Mouse (Mus musculus): Measurements from ENCODE around the gene Uspl1. TPM values are rescaled to one million over a fixed set of nuclear protein-coding genes. Genes with fewer than 3 reads are reported as not detected.

Uspl1 gene
- polyA plus RNA-seq, 1 experiment = 18.4 TPM

- H3ac ChIP-seq (ENCODE audit: control insufficient read depth, insufficient read length) = no peak overlapping the region
- TF ChIP-seq POLR2AphosphoS2 (IDR thresholded peaks at IDR 0.05; ENCODE audit: insufficient read length, low read depth) = no peak
- no peak for TF ChIP-seq MAX (IDR thresholded peaks at IDR 0.05; ENCODE audit: low read depth)
- no peak for TF ChIP-seq E2F4 (IDR thresholded peaks at IDR 0.05; ENCODE audit: insufficient read depth)
- no peak for TF ChIP-seq SRF (IDR thresholded peaks at IDR 0.05; ENCODE audit: control insufficient read depth, insufficient read length, low read depth)
- TF ChIP-seq MYOD1 (IDR thresholded peaks at IDR 0.05; ENCODE audit: control insufficient read depth in 1 of 3, insufficient read length in 2 of 3, low read depth in 2 of 3) = peak in 2 of 3 experiments; percentile 52 to 67
- no peak for TF ChIP-seq POLR2A (IDR thresholded peaks at IDR 0.05; ENCODE audit: insufficient read length, low read depth)
- peak in 2 of 3 experiments; percentile 55 for TF ChIP-seq MYOG (IDR thresholded peaks at IDR 0.05; ENCODE audit: control insufficient read depth in 1 of 3, insufficient read depth in 1 of 3, insufficient read length in 2 of 3, low read depth in 2 of 3)
- no peak for TF ChIP-seq CEBPB (IDR thresholded peaks at IDR 0.05; ENCODE audit: insufficient read depth, poor library complexity, severe bottlenecking)
- no peak for TF ChIP-seq REST (IDR thresholded peaks at IDR 0.05; ENCODE audit: insufficient read depth, insufficient read length)
- peak; percentile 35 for TF ChIP-seq TCF3 (IDR thresholded peaks at IDR 0.05; ENCODE audit: insufficient read length, low read depth)
- no peak for TF ChIP-seq USF1 (IDR thresholded peaks at IDR 0.05; ENCODE audit: low read depth)
- no peak for TF ChIP-seq TCF12 (IDR thresholded peaks at IDR 0.05; ENCODE audit: insufficient read depth, poor library complexity, severe bottlenecking)
- no peak overlapping the region for H3K4me3 ChIP-seq
- H3K36me3 ChIP-seq (ENCODE audit: control insufficient read depth, insufficient read depth) = no peaks in the 10 kb centered on the region
- H3K79me2 ChIP-seq (ENCODE audit: control insufficient read depth, insufficient read depth) = no peaks in the 10 kb centered on the region
- H3K4me2 ChIP-seq (ENCODE audit: low read depth) = no peak overlapping the region
- no peaks in the 10 kb centered on the region for H3K27me3 ChIP-seq (ENCODE audit: control insufficient read depth, insufficient read depth, insufficient read length)
Observed at GRCm38 (mm10) chr5:149259093-149259492, 74.9 kb downstream of the Uspl1 start.

GRCm38 (mm10) chr5:149261449-149261848 lies 77.3 kb downstream of the Uspl1 start:
- Histone ChIP-seq H3K36me3 (ENCODE audit: control insufficient read depth, insufficient read depth) (no peaks in the 10 kb centered on the region), H3K27me3 (ENCODE audit: control insufficient read depth, insufficient read depth, insufficient read length) (no peaks in the 10 kb centered on the region), H3K4me2 (ENCODE audit: low read depth) (no peak overlapping the region), H3K4me3 (no peak overlapping the region), H3ac (ENCODE audit: control insufficient read depth, insufficient read length) (no peak overlapping the region), H3K79me2 (ENCODE audit: control insufficient read depth, insufficient read depth) (no peaks in the 10 kb centered on the region)
- TF ChIP-seq E2F4 (IDR thresholded peaks at IDR 0.05; ENCODE audit: insufficient read depth) (no peak), POLR2AphosphoS2 (IDR thresholded peaks at IDR 0.05; ENCODE audit: insufficient read length, low read depth) (no peak), CEBPB (IDR thresholded peaks at IDR 0.05; ENCODE audit: insufficient read depth, poor library complexity, severe bottlenecking) (no peak), MYOG (IDR thresholded peaks at IDR 0.05; ENCODE audit: control insufficient read depth in 1 of 3, insufficient read depth in 1 of 3, insufficient read length in 2 of 3, low read depth in 2 of 3) (no peak), REST (IDR thresholded peaks at IDR 0.05; ENCODE audit: insufficient read depth, insufficient read length) (no peak), MAX (IDR thresholded peaks at IDR 0.05; ENCODE audit: low read depth) (no peak)

- TF ChIP-seq POLR2AphosphoS2 (IDR thresholded peaks at IDR 0.05; ENCODE audit: insufficient read length, low read depth) = no peak
- no peak for TF ChIP-seq POLR2A (IDR thresholded peaks at IDR 0.05; ENCODE audit: insufficient read length, low read depth)
- no peak for TF ChIP-seq USF1 (IDR thresholded peaks at IDR 0.05; ENCODE audit: low read depth)
- TF ChIP-seq MYOG (IDR thresholded peaks at IDR 0.05; ENCODE audit: control insufficient read depth in 1 of 3, insufficient read depth in 1 of 3, insufficient read length in 2 of 3, low read depth in 2 of 3) = no peak
- no peak for TF ChIP-seq REST (IDR thresholded peaks at IDR 0.05; ENCODE audit: insufficient read depth, insufficient read length)
- no peak for TF ChIP-seq MAX (IDR thresholded peaks at IDR 0.05; ENCODE audit: low read depth)
- no peak for TF ChIP-seq MYOD1 (IDR thresholded peaks at IDR 0.05; ENCODE audit: control insufficient read depth in 1 of 3, insufficient read length in 2 of 3, low read depth in 2 of 3)
- no peak for TF ChIP-seq TCF12 (IDR thresholded peaks at IDR 0.05; ENCODE audit: insufficient read depth, poor library complexity, severe bottlenecking)
- TF ChIP-seq TCF3 (IDR thresholded peaks at IDR 0.05; ENCODE audit: insufficient read length, low read depth) = no peak
- TF ChIP-seq E2F4 (IDR thresholded peaks at IDR 0.05; ENCODE audit: insufficient read depth) = no peak
- TF ChIP-seq SRF (IDR thresholded peaks at IDR 0.05; ENCODE audit: control insufficient read depth, insufficient read length, low read depth) = no peak
- no peak for TF ChIP-seq CEBPB (IDR thresholded peaks at IDR 0.05; ENCODE audit: insufficient read depth, poor library complexity, severe bottlenecking)
- no peaks in the 10 kb centered on the region for H3K36me3 ChIP-seq (ENCODE audit: control insufficient read depth, insufficient read depth)
- no peak overlapping the region for H3ac ChIP-seq (ENCODE audit: control insufficient read depth, insufficient read length)
- H3K4me2 ChIP-seq (ENCODE audit: low read depth) = no peak overlapping the region
- H3K4me3 ChIP-seq = no peak overlapping the region
- H3K27me3 ChIP-seq (ENCODE audit: control insufficient read depth, insufficient read depth, insufficient read length) = no peaks in the 10 kb centered on the region
- H3K79me2 ChIP-seq (ENCODE audit: control insufficient read depth, insufficient read depth) = no peaks in the 10 kb centered on the region
Observed at GRCm38 (mm10) chr5:149261866-149262265, 77.7 kb downstream of the Uspl1 start.

- TF ChIP-seq TCF3 (IDR thresholded peaks at IDR 0.05; ENCODE audit: insufficient read length, low read depth) (no peak), REST (IDR thresholded peaks at IDR 0.05; ENCODE audit: insufficient read depth, insufficient read length) (no peak), USF1 (IDR thresholded peaks at IDR 0.05; ENCODE audit: low read depth) (no peak), MAX (IDR thresholded peaks at IDR 0.05; ENCODE audit: low read depth) (no peak), POLR2AphosphoS2 (IDR thresholded peaks at IDR 0.05; ENCODE audit: insufficient read length, low read depth) (no peak), POLR2A (IDR thresholded peaks at IDR 0.05; ENCODE audit: insufficient read length, low read depth) (no peak), E2F4 (IDR thresholded peaks at IDR 0.05; ENCODE audit: insufficient read depth) (no peak), SRF (IDR thresholded peaks at IDR 0.05; ENCODE audit: control insufficient read depth, insufficient read length, low read depth) (no peak), MYOD1 (IDR thresholded peaks at IDR 0.05; ENCODE audit: control insufficient read depth in 1 of 3, insufficient read length in 2 of 3, low read depth in 2 of 3) (no peak)
Observed at GRCm38 (mm10) chr5:149264405-149264804, 80.3 kb downstream of the Uspl1 start, which contains the start of gene Alox5ap. Gene Alox5ap (plus strand): TSS chr5:149264767.

GRCm38 (mm10) chr5:149264878-149265279 lies 80.7 kb downstream of the Uspl1 start:
- TF ChIP-seq POLR2A (IDR thresholded peaks at IDR 0.05; ENCODE audit: insufficient read length, low read depth) = no peak
- TF ChIP-seq MYOD1 (IDR thresholded peaks at IDR 0.05; ENCODE audit: control insufficient read depth in 1 of 3, insufficient read length in 2 of 3, low read depth in 2 of 3) = no peak
- TF ChIP-seq MAX (IDR thresholded peaks at IDR 0.05; ENCODE audit: low read depth) = no peak
- TF ChIP-seq TCF12 (IDR thresholded peaks at IDR 0.05; ENCODE audit: insufficient read depth, poor library complexity, severe bottlenecking) = no peak
- TF ChIP-seq CEBPB (IDR thresholded peaks at IDR 0.05; ENCODE audit: insufficient read depth, poor library complexity, severe bottlenecking) = no peak
- TF ChIP-seq E2F4 (IDR thresholded peaks at IDR 0.05; ENCODE audit: insufficient read depth) = no peak
- no peak for TF ChIP-seq TCF3 (IDR thresholded peaks at IDR 0.05; ENCODE audit: insufficient read length, low read depth)
- TF ChIP-seq REST (IDR thresholded peaks at IDR 0.05; ENCODE audit: insufficient read depth, insufficient read length) = no peak
- no peak for TF ChIP-seq SRF (IDR thresholded peaks at IDR 0.05; ENCODE audit: control insufficient read depth, insufficient read length, low read depth)
- no peaks in the 10 kb centered on the region for H3K36me3 ChIP-seq (ENCODE audit: control insufficient read depth, insufficient read depth)
- H3K4me3 ChIP-seq = no peak overlapping the region
- H3K79me2 ChIP-seq (ENCODE audit: control insufficient read depth, insufficient read depth) = no peaks in the 10 kb centered on the region
- no peak overlapping the region for H3ac ChIP-seq (ENCODE audit: control insufficient read depth, insufficient read length)
- H3K27me3 ChIP-seq (ENCODE audit: control insufficient read depth, insufficient read depth, insufficient read length) = no peaks in the 10 kb centered on the region
- H3K4me2 ChIP-seq (ENCODE audit: low read depth) = peak overlapping the region; percentile 64

More at GRCm38 (mm10) chr5:149264405-149264804, 80.3 kb downstream of the Uspl1 start, which contains the start of gene Alox5ap:
- Histone ChIP-seq H3K4me3 (no peak within 1 kb of the TSS), H3ac (ENCODE audit: control insufficient read depth, insufficient read length) (no peak within 1 kb of the TSS), H3K36me3 (ENCODE audit: control insufficient read depth, insufficient read depth) (no peaks in the 10 kb centered on the region), H3K79me2 (ENCODE audit: control insufficient read depth, insufficient read depth) (no peaks in the 10 kb centered on the region), H3K27me3 (ENCODE audit: control insufficient read depth, insufficient read depth, insufficient read length) (no peaks in the 10 kb centered on the region), H3K4me2 (ENCODE audit: low read depth) (peak within 1 kb of the TSS; percentile 64)
